Mouse (Mus musculus) liver, embryonic 13.5 days (tissue): ENCODE results near the gene Hoxb5. TPM values are rescaled to one million over a fixed set of nuclear protein-coding genes. Genes with fewer than 3 reads are reported as not detected.

Experiments
- ATAC-seq: fragments of 200-750 bp; cut with Nextera tagmentation; 2 replicates; pipeline ENCODE4 v1.8.0; 2017; ENCODE audit warnings: low read depth, mild to moderate bottlenecking, moderate number of reproducible peaks, moderate library complexity
- DNase-seq: peaks from one replicate; pipeline ENCODE4 v3.0.0; 2022
- H3K27ac ChIP-seq: fragments of 300-500 bp; sonication (generic); 2 replicates; pipeline ENCODE4 v1.5.1; 2015; ENCODE audit warnings: moderate library complexity, mild to moderate bottlenecking, inconsistent platforms
- H3K27me3 ChIP-seq: fragments of 300-500 bp; sonication (generic); 2 replicates; pipeline ENCODE4 v1.6.1; 2015; ENCODE audit warnings: mild to moderate bottlenecking, inconsistent platforms
- H3K36me3 ChIP-seq: fragments of 300-500 bp; sonication (generic); 2 replicates; pipeline ENCODE4 v1.6.1; 2015; ENCODE audit warnings: mild to moderate bottlenecking, inconsistent platforms
- H3K4me1 ChIP-seq: fragments of 300-500 bp; sonication (generic); replicated peaks from 2 replicates; pipeline ENCODE4 v1.6.1; 2015; ENCODE audit warnings: inconsistent platforms
- H3K4me2 ChIP-seq: fragments of 300-500 bp; sonication (generic); 2 replicates; pipeline ENCODE4 v1.6.1; 2015; ENCODE audit warnings: inconsistent platforms, mild to moderate bottlenecking, moderate library complexity
- H3K4me3 ChIP-seq: fragments of 300-500 bp; sonication (generic); replicated peaks from 2 replicates; pipeline ENCODE4 v1.5.1; 2015; ENCODE audit warnings: mild to moderate bottlenecking, inconsistent platforms
- H3K9ac ChIP-seq: fragments of 300-500 bp; sonication (generic); 2 replicates; pipeline ENCODE4 v1.6.1; 2015; ENCODE audit warnings: mild to moderate bottlenecking, inconsistent platforms
- H3K9me3 ChIP-seq: fragments of 300-500 bp; sonication (generic); replicated peaks from 2 replicates; pipeline ENCODE4 v1.6.1; 2016; ENCODE audit warnings: inconsistent platforms
- WGBS: fragments of 180-500 bp; shearing (Covaris S2); methylation state at CpG from one replicate; pipeline ENCODE4 v1.1.7; 2015; ENCODE audit not compliant: insufficient replicate concordance; 5-methylcytosine and 5-hydroxymethylcytosine counted together
- polyA plus RNA-seq: library from polyadenylated mRNA; unstranded; fragments of >200 nt; fragmentation: Nextera tagmentation; extraction: Ambion mirVana; gene quantifications from 2 replicates; pipeline ENCODE4 v1.2.1, GENCODE M21; 2015

Gene Hoxb5
- polyA plus RNA-seq, 1 experiment from 2014 or later, result 0.44 TPM

DNA sequence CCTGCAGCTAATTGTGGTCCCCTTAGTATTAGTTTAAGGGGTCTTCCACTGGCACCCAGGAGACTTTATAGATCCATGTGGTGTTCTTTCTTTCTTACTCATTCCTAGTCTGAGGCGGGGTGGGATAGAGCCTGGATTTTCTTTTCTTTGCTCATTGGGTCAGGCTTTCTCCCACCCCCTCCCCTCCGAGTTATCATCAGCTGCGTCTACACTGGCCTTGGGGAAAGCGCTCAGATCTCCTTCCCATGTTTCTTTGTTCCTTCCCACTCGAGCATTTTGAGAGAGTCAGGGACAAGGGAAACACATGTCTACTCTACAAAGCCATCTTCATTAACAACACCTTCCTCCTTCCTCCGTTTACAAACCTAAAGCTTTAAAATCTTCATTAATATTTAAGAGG, 33.9 kb downstream of the Hoxb5 start:
- WGBS, result 29% methylated on average over 6 of the region's 6 CpGs
- no peak overlapping the region for H3K4me2 ChIP-seq
- H3K4me3 ChIP-seq, result no peak overlapping the region
- H3K27me3 ChIP-seq, result peaks cover 100% of the 10 kb centered on the region
- no peak for ATAC-seq
- H3K27ac ChIP-seq, result no peak overlapping the region
- H3K4me1 ChIP-seq, result peaks cover 4% of the 10 kb centered on the region; the same call in 1 of the 2 replicates
- DNase-seq, result no peak
- no peak overlapping the region for H3K9ac ChIP-seq
- no peaks in the 10 kb centered on the region for H3K36me3 ChIP-seq
- H3K9me3 ChIP-seq, result no peaks in the 10 kb centered on the region

DNA sequence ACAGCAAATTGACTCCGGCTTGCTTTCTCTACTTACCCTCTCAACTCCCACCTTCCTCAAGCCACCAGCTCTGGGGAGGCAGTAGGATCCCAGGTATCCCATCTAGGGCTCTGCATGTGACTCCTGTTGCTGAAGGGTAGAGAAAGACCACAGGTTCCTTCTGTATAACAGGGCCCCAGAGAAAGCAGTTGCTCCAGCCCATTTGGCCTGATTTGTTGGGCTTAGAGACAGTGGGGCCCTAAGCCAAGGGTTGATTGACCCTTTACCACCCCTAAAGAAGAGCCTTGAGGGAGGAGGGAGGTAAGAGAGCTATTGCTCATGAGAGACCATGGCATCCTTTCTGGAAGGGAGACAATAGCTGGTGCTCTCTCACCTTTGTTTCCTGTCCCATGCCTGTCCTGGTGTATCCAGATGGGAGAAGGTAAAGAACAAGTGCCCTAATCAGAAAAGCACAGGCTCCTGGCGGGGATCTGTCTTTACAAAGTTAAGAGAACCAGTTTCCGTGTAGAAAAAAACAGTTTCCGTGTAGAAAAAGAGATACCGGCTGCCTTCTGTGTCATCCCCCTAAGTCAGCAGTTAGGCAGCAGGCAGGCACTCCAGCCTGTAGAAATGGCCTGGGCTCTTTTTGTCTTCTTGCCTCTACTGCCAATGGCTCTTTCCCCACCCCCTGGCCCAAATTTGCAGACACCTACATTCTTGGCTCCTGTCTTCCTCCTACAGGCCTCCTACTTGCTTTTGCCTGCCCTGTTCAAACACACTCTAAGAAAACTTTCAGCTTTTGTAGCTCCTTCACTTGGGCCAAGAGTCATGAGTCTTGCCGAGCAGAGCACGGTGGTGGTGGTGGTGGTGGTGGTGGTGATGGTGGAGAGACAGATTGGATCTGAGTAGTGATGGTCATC, 36.1 kb downstream of the Hoxb5 start:
- H3K4me2 ChIP-seq, result no peak overlapping the region
- no peak for ATAC-seq
- H3K9me3 ChIP-seq, result no peaks in the 10 kb centered on the region
- H3K27ac ChIP-seq, result no peak overlapping the region
- peaks cover 4% of the 10 kb centered on the region; the same call in 1 of the 2 replicates for H3K4me1 ChIP-seq
- WGBS, result 26% methylated on average over 7 of the region's 7 CpGs
- H3K9ac ChIP-seq, result no peak overlapping the region
- H3K36me3 ChIP-seq, result no peaks in the 10 kb centered on the region
- DNase-seq, result no peak
- no peak overlapping the region for H3K4me3 ChIP-seq
- peaks cover 100% of the 10 kb centered on the region for H3K27me3 ChIP-seq

DNA sequence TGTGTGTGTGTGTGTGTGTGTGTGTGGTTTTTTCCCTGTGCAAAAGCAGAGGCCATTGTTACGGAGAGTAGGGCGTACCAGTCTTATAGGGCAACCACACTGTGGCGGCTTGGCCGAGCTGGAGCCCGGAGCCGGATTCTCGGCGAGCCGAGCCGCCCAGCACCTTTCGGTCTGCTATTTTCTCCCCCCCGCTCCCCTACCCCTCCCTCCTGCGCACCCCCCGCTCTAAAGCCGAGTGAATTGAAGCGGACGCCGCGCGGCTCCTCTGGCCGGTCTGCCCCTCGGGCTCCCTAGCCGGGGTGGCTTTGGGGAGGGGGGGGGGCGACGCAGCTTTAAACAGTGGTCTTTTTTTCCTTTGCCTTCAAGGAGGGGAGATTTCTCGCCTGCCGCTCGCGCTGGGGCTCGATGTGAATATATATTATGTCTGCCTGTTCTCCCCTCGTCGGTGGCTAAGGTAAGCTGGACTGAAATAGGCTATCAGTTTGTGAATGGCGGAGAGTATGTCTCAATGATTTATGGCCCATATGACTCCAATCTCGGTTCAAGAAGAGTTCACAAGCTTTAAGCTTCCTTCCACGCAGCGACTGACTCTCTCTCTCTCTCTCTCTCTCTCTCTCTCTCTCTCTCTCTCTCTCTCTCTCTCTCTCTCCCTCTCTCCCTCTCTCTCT, 37.7 kb downstream of the Hoxb5 start:
- 1% methylated on average over 34 of the region's 36 CpGs for WGBS
- Histone ChIP-seq H3K27me3 (peaks cover 100% of the 10 kb centered on the region), H3K4me3 (peak overlapping the region; percentile 27; the same call in 1 of the 2 replicates), H3K27ac (peak overlapping the region; percentile 62), H3K9me3 (no peaks in the 10 kb centered on the region), H3K4me2 (peak overlapping the region; percentile 30), H3K9ac (no peak overlapping the region), H3K36me3 (no peaks in the 10 kb centered on the region), H3K4me1 (peaks cover 7% of the 10 kb centered on the region; the same call in 1 of the 2 replicates)
- no peak for DNase-seq
- ATAC-seq, result no peak

- 3% methylated on average over 40 of the region's 40 CpGs for WGBS
- no peaks in the 10 kb centered on the region for H3K36me3 ChIP-seq
- DNase-seq, result no peak
- no peak for ATAC-seq
- no peaks in the 10 kb centered on the region for H3K9me3 ChIP-seq
- H3K4me3 ChIP-seq, result peak overlapping the region; percentile 32
- peak overlapping the region; percentile 45 for H3K9ac ChIP-seq
- H3K4me2 ChIP-seq, result peak overlapping the region; percentile 42
- peak overlapping the region; percentile 39 for H3K27ac ChIP-seq
- peaks cover 100% of the 10 kb centered on the region for H3K27me3 ChIP-seq
- H3K4me1 ChIP-seq, result peaks cover 7% of the 10 kb centered on the region; the same call in 1 of the 2 replicates
Observed at GRCm38 (mm10) chr11:96341701-96342575, 38.8 kb downstream of the Hoxb5 start.

DNA sequence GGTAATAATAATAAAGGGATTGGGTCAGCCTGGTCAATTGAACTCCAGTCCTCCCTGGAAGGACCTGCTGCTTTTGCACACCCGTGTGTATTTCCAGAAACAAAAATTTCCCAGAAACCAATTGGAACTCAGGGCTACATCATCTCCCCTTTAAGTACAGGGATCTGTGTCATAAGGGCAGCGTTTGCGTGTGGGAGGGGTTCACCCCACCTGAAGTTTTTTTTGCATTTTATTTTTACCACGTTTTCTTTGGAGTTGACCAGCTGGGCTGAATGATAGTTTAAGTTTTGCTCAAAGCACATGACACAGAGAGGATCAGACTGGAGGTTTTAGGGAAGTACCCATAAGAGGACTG, 39.4 kb downstream of the Hoxb5 start:
- Histone ChIP-seq H3K27me3 (peaks cover 98% of the 10 kb centered on the region), H3K4me2 (no peak overlapping the region), H3K9ac (no peak overlapping the region), H3K4me3 (no peak overlapping the region), H3K9me3 (no peaks in the 10 kb centered on the region), H3K36me3 (no peaks in the 10 kb centered on the region), H3K27ac (no peak overlapping the region), H3K4me1 (peaks cover 7% of the 10 kb centered on the region; the same call in 1 of the 2 replicates)
- 6% methylated on average over 4 of the region's 4 CpGs for WGBS
- DNase-seq (no peak), ATAC-seq (no peak)

GRCm38 (mm10) chr11:96343206-96343745, 40.1 kb downstream of the Hoxb5 start:
- ATAC-seq, result no peak
- peaks cover 7% of the 10 kb centered on the region; the same call in 1 of the 2 replicates for H3K4me1 ChIP-seq
- no peak for DNase-seq
- no peak overlapping the region for H3K4me3 ChIP-seq
- no peaks in the 10 kb centered on the region for H3K9me3 ChIP-seq
- peaks cover 97% of the 10 kb centered on the region for H3K27me3 ChIP-seq
- no peak overlapping the region for H3K27ac ChIP-seq
- H3K9ac ChIP-seq, result no peak overlapping the region
- H3K4me2 ChIP-seq, result no peak overlapping the region
- H3K36me3 ChIP-seq, result no peaks in the 10 kb centered on the region
- 51% methylated on average over 2 of the region's 2 CpGs for WGBS

- no peaks in the 10 kb centered on the region for H3K9me3 ChIP-seq
- 37% methylated on average over 35 of the region's 40 CpGs for WGBS
- no peaks in the 10 kb centered on the region for H3K36me3 ChIP-seq
- no peak overlapping the region for H3K9ac ChIP-seq
- peak overlapping the region; percentile 55 for H3K27ac ChIP-seq
- DNase-seq, result no peak
- H3K4me1 ChIP-seq, result peaks cover 4% of the 10 kb centered on the region; the same call in 1 of the 2 replicates
- H3K27me3 ChIP-seq, result peaks cover 97% of the 10 kb centered on the region
- no peak for ATAC-seq
- H3K4me3 ChIP-seq, result no peak overlapping the region
- no peak overlapping the region for H3K4me2 ChIP-seq
Observed at GRCm38 (mm10) chr11:96344061-96344877, 41.1 kb downstream of the Hoxb5 start.

DNA sequence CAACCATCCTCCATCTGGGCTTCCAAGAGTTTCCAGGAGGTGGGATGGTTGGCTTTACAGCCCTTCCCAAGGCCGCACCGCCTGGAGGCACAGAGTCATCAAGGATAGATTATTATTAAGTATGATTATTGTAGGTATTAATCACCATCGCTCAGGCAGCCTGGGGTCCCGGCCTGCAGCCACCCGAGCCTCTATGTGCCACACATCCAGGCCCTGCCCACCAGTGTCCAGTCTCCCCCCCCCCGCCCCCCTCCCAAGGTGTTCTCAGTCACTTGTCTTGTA, 41.7 kb downstream of the Hoxb5 start:
- Histone ChIP-seq H3K36me3 (no peaks in the 10 kb centered on the region), H3K4me1 (peaks cover 4% of the 10 kb centered on the region; the same call in 1 of the 2 replicates)

DNA sequence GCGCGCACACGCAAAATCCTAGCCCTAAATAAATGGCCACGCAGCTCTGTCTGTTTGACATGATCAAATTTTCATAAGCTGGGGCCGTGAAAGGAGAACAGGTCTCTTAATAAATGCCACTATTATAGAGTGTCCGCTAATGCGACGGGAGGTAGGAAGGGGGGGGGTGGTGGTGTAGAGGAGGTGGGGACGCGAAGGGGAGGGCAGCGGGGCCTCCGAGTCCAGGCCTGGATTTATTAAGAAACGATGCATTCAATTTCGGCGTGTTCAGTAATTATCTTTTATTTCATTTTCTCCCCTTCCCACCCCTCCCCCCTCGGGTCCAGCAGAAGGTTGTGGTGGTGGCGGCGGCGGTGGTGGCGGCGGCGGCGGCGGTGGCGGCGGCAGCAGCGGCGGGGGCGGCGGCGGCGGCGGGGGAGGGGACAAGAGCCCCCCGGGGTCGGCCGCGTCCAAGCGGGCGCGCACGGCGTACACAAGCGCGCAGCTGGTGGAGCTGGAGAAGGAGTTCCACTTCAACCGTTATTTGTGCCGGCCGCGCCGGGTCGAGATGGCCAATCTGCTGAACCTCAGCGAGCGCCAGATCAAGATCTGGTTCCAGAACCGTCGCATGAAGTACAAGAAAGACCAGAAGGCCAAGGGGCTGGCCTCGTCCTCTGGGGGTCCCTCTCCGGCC, 42.2 kb downstream of the Hoxb5 start:
- DNase-seq (no peak), ATAC-seq (no peak)
- Histone ChIP-seq H3K36me3 (no peaks in the 10 kb centered on the region), H3K27me3 (peaks cover 97% of the 10 kb centered on the region), H3K4me2 (peak overlapping the region; percentile 49), H3K9ac (no peak overlapping the region), H3K4me1 (peaks cover 4% of the 10 kb centered on the region; the same call in 1 of the 2 replicates), H3K9me3 (no peaks in the 10 kb centered on the region), H3K4me3 (peak overlapping the region; percentile 35), H3K27ac (no peak overlapping the region)
- whole genome bisulfite sequencing, result 7% methylated on average over 48 of the region's 56 CpGs

More for the DNA sequence above, 41.7 kb downstream of the Hoxb5 start:
- no peak overlapping the region for H3K27ac ChIP-seq
- H3K9ac ChIP-seq, result no peak overlapping the region
- no peak overlapping the region for H3K4me2 ChIP-seq
- H3K4me3 ChIP-seq, result no peak overlapping the region
- WGBS, result 44% methylated on average over 6 of the region's 6 CpGs
- no peaks in the 10 kb centered on the region for H3K9me3 ChIP-seq
- ATAC-seq, result no peak
- no peak for DNase-seq
- H3K27me3 ChIP-seq, result peaks cover 97% of the 10 kb centered on the region
